Mouse (Mus musculus): ENCODE data around the gene 1810013L24Rik. TPM values are rescaled to one million over a fixed set of nuclear protein-coding genes. Genes with fewer than 3 reads are reported as not detected.
"Not testable (repeated sequence)": the region's sequence is repeated elsewhere in the genome, so short reads cannot be mapped to it uniquely, and the experiment has no call there.

Gene 1810013L24Rik
- polyA plus RNA-seq, 1 experiment from 2014 or later, result 14.0 TPM

GRCm38 (mm10) chr16:8864223-8864631 lies 34.3 kb downstream of the 1810013L24Rik start:
- no peak for ATAC-seq (ENCODE audit: low read depth)
- H3K4me3 ChIP-seq (replicated peaks), result no peak overlapping the region
- H3K4me1 ChIP-seq (replicated peaks), result peaks cover 14% of the 10 kb centered on the region
- H3K36me3 ChIP-seq, result peaks cover 39% of the 10 kb centered on the region
- no peaks in the 10 kb centered on the region for H3K27me3 ChIP-seq
- H3K9me3 ChIP-seq (replicated peaks), result no peaks in the 10 kb centered on the region
- H3K9ac ChIP-seq, result no peak overlapping the region
- H3K4me2 ChIP-seq, result no peak overlapping the region
- WGBS (ENCODE audit: insufficient replicate concordance), result 52% methylated on average over 4 of the region's 4 CpGs
- DNase-seq, result no peak
- H3K27ac ChIP-seq, result no peak overlapping the region

DNA sequence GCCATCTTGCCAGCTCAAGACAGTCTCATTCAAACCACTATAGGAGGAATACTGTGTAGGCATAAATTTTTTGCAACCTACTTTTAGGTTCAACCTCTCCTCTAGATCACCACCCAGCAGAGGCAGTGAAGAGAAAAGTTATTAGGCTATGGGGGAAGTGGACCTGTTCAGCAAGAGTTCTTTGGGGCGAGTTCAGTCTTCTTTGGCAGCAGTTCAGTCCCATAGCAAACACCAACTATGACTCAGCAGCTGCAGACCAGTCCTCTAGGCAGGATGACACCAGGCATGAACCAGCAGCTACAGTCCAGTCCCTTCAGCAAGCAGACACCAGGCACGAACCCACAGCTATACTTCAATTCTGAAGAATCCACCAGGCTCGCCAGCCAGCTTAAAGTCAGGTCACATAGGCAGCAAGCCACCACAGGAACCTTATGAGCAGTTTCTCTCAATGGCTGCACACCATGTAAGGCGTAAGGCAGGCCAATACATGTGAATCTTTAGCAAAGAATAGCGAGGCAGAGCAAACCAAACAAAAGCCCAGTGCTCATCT lies 37.6 kb downstream of the 1810013L24Rik start:
- ATAC-seq (ENCODE audit: low read depth), result no peak
- H3K4me1 ChIP-seq (replicated peaks), result peaks cover 29% of the 10 kb centered on the region
- no peaks in the 10 kb centered on the region for H3K9me3 ChIP-seq (replicated peaks)
- no peak overlapping the region for H3K4me2 ChIP-seq
- peaks cover 14% of the 10 kb centered on the region; the same call in 1 of the 2 replicates for H3K36me3 ChIP-seq
- no peak overlapping the region; the same call in 1 of the 2 replicates for H3K27ac ChIP-seq
- WGBS (ENCODE audit: insufficient replicate concordance), result 73% methylated on average over 5 of the region's 5 CpGs
- no peak overlapping the region for H3K4me3 ChIP-seq (replicated peaks)
- no peaks in the 10 kb centered on the region for H3K27me3 ChIP-seq
- no peak overlapping the region for H3K9ac ChIP-seq
- DNase-seq, result peak; percentile 17

DNA sequence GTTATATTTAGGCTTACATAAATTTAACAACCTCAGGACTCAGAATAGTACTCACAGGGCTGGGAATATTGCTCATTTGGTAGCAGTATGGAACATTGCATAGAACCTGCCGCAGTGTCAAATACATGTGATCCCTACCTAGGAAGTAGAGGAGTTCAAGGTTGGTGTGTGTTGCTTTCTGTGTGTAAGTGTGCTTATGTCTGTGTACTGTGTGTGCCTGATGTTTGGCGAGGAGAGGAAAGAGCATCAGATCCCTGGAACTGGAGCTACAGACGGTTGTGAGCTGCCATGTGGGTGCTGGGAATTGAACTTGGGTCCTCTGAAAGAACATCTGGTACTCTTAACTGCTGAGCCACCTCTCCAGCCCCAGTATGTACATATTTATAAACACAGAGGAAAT lies 38.6 kb downstream of the 1810013L24Rik start:
- no peak for ATAC-seq (ENCODE audit: low read depth)
- no peak overlapping the region for H3K9ac ChIP-seq
- H3K4me2 ChIP-seq, result no peak overlapping the region
- H3K4me3 ChIP-seq (replicated peaks), result no peak overlapping the region
- no peak for DNase-seq
- H3K27me3 ChIP-seq, result no peaks in the 10 kb centered on the region
- H3K9me3 ChIP-seq (replicated peaks), result no peaks in the 10 kb centered on the region
- H3K27ac ChIP-seq, result no peak overlapping the region
- H3K4me1 ChIP-seq (replicated peaks), result peaks cover 34% of the 10 kb centered on the region
- WGBS (ENCODE audit: insufficient replicate concordance), result 75% methylated on average over 3 of the region's 3 CpGs
- H3K36me3 ChIP-seq, result 0 out of 2 replicates have a peak, but pooled peaks cover 7% of the 10 kb centered on the region

GRCm38 (mm10) chr16:8869715-8870114 lies 39.8 kb downstream of the 1810013L24Rik start:
- no peak overlapping the region for H3K4me3 ChIP-seq (replicated peaks)
- DNase-seq, result peak; percentile 54
- peaks cover 28% of the 10 kb centered on the region for H3K4me1 ChIP-seq (replicated peaks)
- no peaks in the 10 kb centered on the region for H3K27me3 ChIP-seq
- no peak overlapping the region for H3K27ac ChIP-seq
- H3K36me3 ChIP-seq, result 0 out of 2 replicates have a peak, but pooled peaks cover 7% of the 10 kb centered on the region
- H3K4me2 ChIP-seq, result no peak overlapping the region
- H3K9ac ChIP-seq, result no peak overlapping the region
- WGBS (ENCODE audit: insufficient replicate concordance), result 23% methylated on average over 2 of the region's 2 CpGs
- peak; percentile 11; the same call in 1 of the 2 replicates for ATAC-seq (ENCODE audit: low read depth)
- H3K9me3 ChIP-seq (replicated peaks), result no peaks in the 10 kb centered on the region

GRCm38 (mm10) chr16:8871376-8871775 lies 41.5 kb downstream of the 1810013L24Rik start:
- Histone ChIP-seq H3K9ac (no peak overlapping the region), H3K4me3 (replicated peaks) (no peak overlapping the region), H3K4me2 (no peak overlapping the region), H3K4me1 (replicated peaks) (peaks cover 31% of the 10 kb centered on the region), H3K36me3 (no peaks in the 10 kb centered on the region), H3K9me3 (replicated peaks) (no peaks in the 10 kb centered on the region), H3K27ac (no peak overlapping the region), H3K27me3 (no peaks in the 10 kb centered on the region)
- 83% methylated on average over 6 of the region's 6 CpGs for WGBS (ENCODE audit: insufficient replicate concordance)
- DNase-seq (no peak), ATAC-seq (ENCODE audit: low read depth) (no peak)

GRCm38 (mm10) chr16:8872019-8872418 lies 42.1 kb downstream of the 1810013L24Rik start:
- peak; percentile 85 for ATAC-seq (ENCODE audit: low read depth)
- no peak overlapping the region for H3K27ac ChIP-seq
- peaks cover 31% of the 10 kb centered on the region for H3K4me1 ChIP-seq (replicated peaks)
- H3K4me2 ChIP-seq, result peak overlapping the region; percentile 18; the same call in 1 of the 2 replicates
- H3K9ac ChIP-seq, result no peak overlapping the region
- WGBS (ENCODE audit: insufficient replicate concordance), result 27% methylated on average over 5 of the region's 5 CpGs
- H3K36me3 ChIP-seq, result no peaks in the 10 kb centered on the region
- no peaks in the 10 kb centered on the region for H3K27me3 ChIP-seq
- no peaks in the 10 kb centered on the region for H3K9me3 ChIP-seq (replicated peaks)
- no peak overlapping the region for H3K4me3 ChIP-seq (replicated peaks)
- DNase-seq, result peak; percentile 40

GRCm38 (mm10) chr16:8872486-8872885 lies 42.6 kb downstream of the 1810013L24Rik start:
- no peak for DNase-seq
- Histone ChIP-seq H3K27ac (peak overlapping the region; percentile 5; the same call in 1 of the 2 replicates), H3K4me1 (replicated peaks) (peaks cover 29% of the 10 kb centered on the region), H3K9ac (no peak overlapping the region), H3K4me2 (peak overlapping the region; percentile 18; the same call in 1 of the 2 replicates), H3K27me3 (no peaks in the 10 kb centered on the region), H3K36me3 (no peaks in the 10 kb centered on the region), H3K4me3 (replicated peaks) (no peak overlapping the region), H3K9me3 (replicated peaks) (no peaks in the 10 kb centered on the region)
- WGBS (ENCODE audit: insufficient replicate concordance), result 61% methylated on average over 3 of the region's 3 CpGs
- ATAC-seq (ENCODE audit: low read depth), result no peak

- Histone ChIP-seq H3K4me1 (replicated peaks) (no peaks in the 10 kb centered on the region), H3K4me3 (replicated peaks) (no peak overlapping the region), H3K4me2 (no peak overlapping the region), H3K27me3 (no peaks in the 10 kb centered on the region; the same call in 1 of the 2 replicates), H3K27ac (no peak overlapping the region), H3K9me3 (replicated peaks) (no peaks in the 10 kb centered on the region), H3K9ac (no peak overlapping the region), H3K36me3 (no peaks in the 10 kb centered on the region)
- no peak for ATAC-seq (ENCODE audit: low read depth)
- 62% methylated on average over 5 of the region's 5 CpGs for WGBS (ENCODE audit: insufficient replicate concordance)
- no peak for DNase-seq
These were observed 50.2 kb downstream of the 1810013L24Rik start for GRCm38 (mm10) chr16:8880076-8880475.

DNA sequence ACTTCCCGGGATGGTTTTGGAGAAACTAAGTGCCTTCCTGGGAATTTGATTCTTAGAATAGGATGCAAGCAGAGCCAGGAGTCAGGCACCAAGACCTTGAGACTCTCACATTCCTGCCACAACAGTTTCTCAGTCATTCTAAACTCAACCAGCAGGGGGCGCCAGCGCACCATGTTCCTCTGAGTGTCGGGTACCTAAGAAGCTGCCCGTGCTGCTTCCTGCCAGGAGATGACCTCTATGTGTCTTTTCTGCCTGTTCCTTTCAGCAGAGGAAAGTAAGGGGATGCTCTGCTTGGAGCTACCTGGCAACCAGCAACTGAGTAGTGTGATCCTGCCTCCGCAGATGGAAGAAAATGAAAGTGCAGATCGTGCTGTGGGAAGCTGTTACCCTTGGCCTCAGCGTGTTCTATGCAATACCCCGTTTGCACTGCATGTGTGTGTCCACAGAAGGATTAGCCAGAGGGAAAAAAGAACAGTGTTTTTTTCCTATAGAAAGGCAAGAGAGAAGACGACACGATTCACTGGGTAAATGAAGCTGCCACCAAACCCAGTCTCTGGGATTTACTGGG lies 53.9 kb downstream of the 1810013L24Rik start:
- DNase-seq (peak; percentile 63), ATAC-seq (ENCODE audit: low read depth) (no peak)
- Histone ChIP-seq H3K36me3 (no peaks in the 10 kb centered on the region), H3K9ac (no peak overlapping the region), H3K27me3 (no peaks in the 10 kb centered on the region; the same call in 1 of the 2 replicates), H3K4me2 (peak overlapping the region; percentile 38), H3K27ac (no peak overlapping the region), H3K9me3 (replicated peaks) (no peaks in the 10 kb centered on the region), H3K4me3 (replicated peaks) (no peak overlapping the region), H3K4me1 (replicated peaks) (no peaks in the 10 kb centered on the region)
- WGBS (ENCODE audit: insufficient replicate concordance), result 40% methylated on average over 11 of the region's 11 CpGs

- H3K4me2 ChIP-seq; H3K4me3 ChIP-seq (replicated peaks); ATAC-seq (ENCODE audit: low read depth); H3K9ac ChIP-seq; H3K27ac ChIP-seq; H3K4me1 ChIP-seq (replicated peaks); H3K9me3 ChIP-seq (replicated peaks); H3K36me3 ChIP-seq; DNase-seq; H3K27me3 ChIP-seq: not testable (repeated sequence)
- WGBS (ENCODE audit: insufficient replicate concordance), result 36% methylated on average over 4 of the region's 4 CpGs
These were observed 64.3 kb downstream of the 1810013L24Rik start for GRCm38 (mm10) chr16:8894214-8894613.

GRCm38 (mm10) chr16:8895301-8895700 lies 65.4 kb downstream of the 1810013L24Rik start:
- 76% methylated on average over 4 of the region's 4 CpGs for WGBS (ENCODE audit: insufficient replicate concordance)
- no peaks in the 10 kb centered on the region for H3K9me3 ChIP-seq (replicated peaks)
- no peak overlapping the region for H3K27ac ChIP-seq
- H3K4me3 ChIP-seq (replicated peaks), result no peak overlapping the region
- H3K27me3 ChIP-seq, result no peaks in the 10 kb centered on the region
- DNase-seq (no peak), ATAC-seq (ENCODE audit: low read depth) (no peak)
- H3K36me3 ChIP-seq, result no peaks in the 10 kb centered on the region
- no peak overlapping the region for H3K4me2 ChIP-seq
- no peaks in the 10 kb centered on the region for H3K4me1 ChIP-seq (replicated peaks)
- no peak overlapping the region for H3K9ac ChIP-seq

DNA sequence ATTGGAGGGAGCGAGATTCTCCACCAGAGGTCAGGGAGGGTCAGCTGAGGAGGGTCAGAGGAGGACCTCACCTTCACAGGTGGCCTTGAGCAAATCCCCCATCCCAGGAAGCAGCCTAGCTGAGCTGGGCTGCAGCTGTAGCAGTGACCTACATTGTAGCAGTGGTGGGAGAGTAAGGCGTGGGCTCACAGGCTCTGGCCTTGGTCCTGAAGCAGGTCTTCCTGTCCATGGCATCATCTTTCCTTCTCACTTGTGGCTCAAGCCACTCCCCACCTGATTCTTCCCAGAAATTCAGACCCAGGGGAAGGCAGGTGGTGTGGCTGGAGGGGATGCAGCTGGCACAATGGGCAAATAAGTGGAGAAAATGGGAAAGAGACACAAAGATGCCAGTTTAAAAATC lies 76.2 kb downstream of the 1810013L24Rik start:
- H3K27ac ChIP-seq; H3K27me3 ChIP-seq; DNase-seq; H3K36me3 ChIP-seq; H3K4me2 ChIP-seq; H3K4me1 ChIP-seq (replicated peaks); ATAC-seq (ENCODE audit: low read depth); H3K9me3 ChIP-seq (replicated peaks); H3K4me3 ChIP-seq (replicated peaks); H3K9ac ChIP-seq: not testable (repeated sequence)
- 6% methylated on average over 2 of the region's 2 CpGs for WGBS (ENCODE audit: insufficient replicate concordance)
